Mouse (Mus musculus) gastrocnemius, postnatal 14 days (tissue): ENCODE measurements around the gene Mark2. TPM values are rescaled to one million over a fixed set of nuclear protein-coding genes. Genes with fewer than 3 reads are reported as not detected.

Experiments used
- DNase-seq: peaks from one replicate; pipeline ENCODE4 v3.0.0; 2021; ENCODE audit warnings: mixed read lengths
- intact Hi-C: fragments of 180-260 bp; cut with DNase I; formaldehyde crosslinking; loops from one replicate; pipeline ENCODE4 v1.15.1; 2025; ENCODE audit warnings: low total_unique reads
- total RNA-seq, 2 experiments: library from RNA; stranded (reverse); gene quantifications; 2 replicates each; pipeline ENCODE4 v1.2.3; 2021

Gene Mark2
- total RNA-seq, 2 experiments from 2014 or later = 27.7 to 34.1 TPM

- DNase-seq = peak; percentile 20
- intact Hi-C loops = no loop called here
These were observed 2.6 kb downstream of the Mark2 start for GRCm38 (mm10) chr19:7339026-7339425.

DNA sequence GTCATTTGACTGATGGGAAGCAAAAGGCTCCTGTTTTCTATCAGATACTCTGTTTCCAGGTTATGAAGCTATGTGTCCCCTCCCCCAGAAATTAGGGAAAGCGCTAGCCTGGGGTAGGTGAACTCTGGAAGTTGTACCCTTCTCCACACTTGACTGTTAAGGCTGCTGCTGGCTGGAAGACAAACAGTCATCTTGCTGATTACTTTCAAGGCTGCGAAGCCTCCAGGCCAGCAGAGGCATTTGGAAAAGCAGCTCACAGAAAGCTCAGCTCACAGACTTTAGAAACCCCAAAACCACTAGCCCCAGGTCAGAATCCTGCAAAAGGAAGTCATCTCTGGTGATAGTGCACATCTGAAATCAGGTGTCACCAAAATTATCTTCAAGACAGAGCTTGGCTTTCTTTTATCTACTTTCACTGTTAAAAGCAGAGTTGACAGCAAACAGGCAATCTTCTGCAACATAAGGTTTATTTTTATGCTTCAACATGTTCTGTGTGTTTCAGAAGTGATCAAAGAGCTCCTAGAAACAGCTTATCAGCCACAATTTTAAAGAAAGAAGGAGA is 3.8 kb downstream of the Mark2 start:
- intact Hi-C loops = no loop called here
- no peak for DNase-seq

- DNase-seq = no peak
- intact Hi-C loops = no loop called here
These were observed 6.0 kb downstream of the Mark2 start for GRCm38 (mm10) chr19:7335656-7336055.

GRCm38 (mm10) chr19:7334049-7334448 is 7.6 kb downstream of the Mark2 start:
- DNase-seq = no peak
- intact Hi-C loops = loop anchor here (5.0 kb wide), 1 partner anchor 37 kb away; no protein-coding TSS in a partner anchor

- intact Hi-C loops = no loop called here
- no peak for DNase-seq
These were observed 20.3 kb downstream of the Mark2 start for GRCm38 (mm10) chr19:7321391-7321790.

GRCm38 (mm10) chr19:7320181-7320580 is 21.5 kb downstream of the Mark2 start:
- intact Hi-C loops = no loop called here
- no peak for DNase-seq

DNA sequence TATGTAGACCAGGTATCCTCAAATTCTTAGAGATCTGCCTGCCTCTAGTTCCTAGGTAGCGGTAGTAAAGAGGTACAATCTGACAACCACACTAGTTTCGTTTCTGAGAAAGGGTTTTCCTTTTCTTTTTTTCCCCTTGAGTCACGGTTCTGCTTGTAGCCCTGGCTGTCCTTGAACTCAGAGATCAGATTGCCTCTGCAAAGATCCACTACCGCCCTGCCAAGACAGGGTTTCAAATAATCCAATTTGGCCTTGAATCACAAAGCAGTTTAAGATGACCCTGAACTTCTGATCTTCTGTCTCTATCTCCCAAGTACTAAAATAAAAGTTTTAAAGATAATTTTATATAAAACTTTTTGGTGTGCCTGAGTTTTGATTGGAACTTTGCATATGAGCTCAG is 23.9 kb downstream of the Mark2 start:
- intact Hi-C loops = no loop called here

DNA sequence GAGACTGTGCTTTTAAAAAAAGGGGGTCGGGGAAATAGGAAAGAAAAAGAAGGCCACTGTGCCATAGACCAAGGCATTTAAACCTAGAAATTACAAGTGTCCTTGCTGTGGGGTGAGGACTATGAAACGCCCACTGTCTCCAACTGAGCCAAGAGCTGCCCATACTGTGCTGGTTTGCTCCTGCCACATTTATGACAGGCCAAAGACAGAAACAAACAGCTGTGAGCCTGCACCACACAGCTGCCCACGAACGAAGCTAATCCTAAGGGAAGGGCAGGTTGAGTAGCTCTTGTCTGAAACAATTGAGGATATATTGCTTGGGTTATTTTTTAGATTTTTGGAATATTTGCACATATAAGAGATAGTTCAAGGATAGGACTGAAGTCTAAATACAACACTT is 24.8 kb downstream of the Mark2 start:
- intact Hi-C loops = no loop called here

More for the DNA sequence above, 23.9 kb downstream of the Mark2 start:
- no peak for DNase-seq

GRCm38 (mm10) chr19:7315587-7315984 is 26.1 kb downstream of the Mark2 start:
- intact Hi-C loops = no loop called here
- no peak for DNase-seq

More for the DNA sequence above, 24.8 kb downstream of the Mark2 start:
- no peak for DNase-seq

GRCm38 (mm10) chr19:7314976-7315586 is 26.6 kb downstream of the Mark2 start:
- intact Hi-C loops = no loop called here

GRCm38 (mm10) chr19:7313660-7314059 is 28.0 kb downstream of the Mark2 start:
- intact Hi-C loops = no loop called here
- no peak for DNase-seq

More at GRCm38 (mm10) chr19:7314976-7315586, 26.6 kb downstream of the Mark2 start:
- no peak for DNase-seq

DNA sequence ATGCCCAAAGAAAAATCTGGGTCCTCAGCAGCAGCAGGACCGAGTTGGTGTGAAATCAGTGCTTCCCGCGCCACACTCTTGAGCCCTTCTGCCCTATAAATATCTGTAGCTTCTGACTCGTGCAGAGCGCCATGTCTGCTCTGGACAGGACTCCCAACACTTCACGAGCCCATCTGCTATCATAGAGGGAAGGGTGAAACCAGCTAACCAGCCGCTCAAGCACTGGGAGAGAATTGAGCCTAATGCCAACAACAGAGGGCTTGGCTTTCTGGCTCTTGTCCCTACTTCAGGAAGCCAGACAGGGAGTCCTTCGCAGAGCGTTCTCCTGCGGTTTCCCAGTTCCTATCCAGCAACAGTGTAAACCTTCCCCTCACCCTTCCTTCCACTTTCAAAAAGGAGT is 30.4 kb downstream of the Mark2 start:
- intact Hi-C loops = no loop called here
- DNase-seq = no peak

DNA sequence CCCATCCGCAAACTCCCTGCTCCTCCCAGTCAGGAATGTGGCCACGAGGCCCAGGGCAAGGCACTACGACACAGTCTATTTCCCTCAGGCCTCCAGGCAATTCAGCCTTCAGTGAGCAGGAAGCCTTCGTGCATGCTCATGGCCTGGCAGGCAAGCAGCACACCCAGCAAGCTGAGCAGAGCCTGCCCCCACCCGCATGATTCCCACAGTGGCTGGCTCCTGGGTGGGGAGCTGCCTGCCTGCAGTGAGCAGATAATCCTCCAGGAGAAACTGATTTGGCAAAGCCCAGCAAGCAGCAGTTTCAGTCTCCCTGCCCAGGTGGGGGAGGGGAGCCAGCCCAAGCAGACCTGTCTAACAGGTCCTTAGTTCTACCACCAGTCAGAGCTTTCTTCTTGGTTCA is 31.0 kb downstream of the Mark2 start:
- DNase-seq = peak; percentile 67
- intact Hi-C loops = no loop called here

- intact Hi-C loops = no loop called here
These were observed 31.8 kb downstream of the Mark2 start for GRCm38 (mm10) chr19:7309738-7310330.

DNA sequence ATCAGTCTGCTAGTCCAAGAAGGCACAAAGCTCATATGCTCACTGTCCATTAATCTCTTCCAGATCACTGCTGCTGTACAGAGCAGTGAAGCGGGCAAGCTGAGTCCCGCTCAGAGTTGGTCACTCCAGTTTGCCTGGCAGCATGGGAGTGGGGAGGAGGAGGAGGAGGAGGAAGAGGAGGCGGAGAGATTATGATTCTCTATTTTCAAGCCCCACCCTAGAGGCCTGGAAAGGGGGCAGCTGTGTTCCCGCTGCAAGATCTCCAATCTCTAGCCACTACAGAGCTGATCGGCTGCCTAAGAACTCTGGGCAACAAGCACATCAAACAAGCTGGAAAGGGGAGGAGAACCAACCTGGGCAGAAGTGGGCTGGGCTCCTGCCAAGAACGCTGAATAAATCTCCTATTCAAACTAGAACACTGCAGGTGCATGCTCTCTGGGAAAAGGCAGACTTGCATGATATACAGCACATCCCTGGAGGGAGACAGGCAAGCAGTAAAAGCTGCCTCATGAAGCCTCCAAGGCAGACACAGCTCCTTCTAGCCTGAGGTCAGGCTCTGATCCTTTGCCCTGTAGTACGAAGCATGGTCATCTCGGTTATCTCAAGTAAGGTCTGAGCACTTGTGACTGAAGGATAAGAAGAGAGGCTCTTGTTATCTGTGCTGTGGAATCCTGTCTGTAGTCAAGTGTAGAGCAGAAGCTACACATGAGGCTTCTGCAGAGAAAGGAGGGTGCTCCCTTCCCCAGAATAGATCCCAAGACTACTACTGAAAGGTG is 33.5 kb downstream of the Mark2 start:
- DNase-seq = no peak
- intact Hi-C loops = no loop called here

More at GRCm38 (mm10) chr19:7309738-7310330, 31.8 kb downstream of the Mark2 start:
- no peak for DNase-seq

DNA sequence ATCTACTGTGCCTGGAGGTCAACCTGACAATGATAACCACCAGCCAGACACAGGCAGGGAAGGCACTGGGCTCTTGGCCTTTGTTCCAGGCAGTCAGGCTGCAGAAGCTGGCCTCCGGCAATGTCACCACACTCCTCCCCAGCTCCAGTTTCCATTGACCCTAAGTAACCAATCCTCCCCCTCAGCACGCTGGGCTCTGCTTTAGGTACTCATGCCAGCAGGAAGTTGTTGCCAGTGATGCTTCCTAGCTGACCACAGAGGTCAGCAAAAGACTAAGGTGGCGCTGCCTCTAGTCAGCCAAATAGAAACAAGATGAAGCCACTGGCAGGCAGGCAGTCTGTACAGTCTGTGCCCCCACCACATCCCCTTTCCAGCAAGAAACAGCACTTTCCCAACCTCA is 34.7 kb downstream of the Mark2 start:
- peak; percentile 72 for DNase-seq
- intact Hi-C loops = no loop called here

GRCm38 (mm10) chr19:7305380-7306310 is 36.0 kb downstream of the Mark2 start:
- DNase-seq = no peak
- intact Hi-C loops = no loop called here

GRCm38 (mm10) chr19:7304801-7305200 is 36.9 kb downstream of the Mark2 start:
- no peak for DNase-seq
- intact Hi-C loops = no loop called here

GRCm38 (mm10) chr19:7303796-7304195 is 37.9 kb downstream of the Mark2 start:
- intact Hi-C loops = no loop called here
- no peak for DNase-seq
